Mouse (Mus musculus): ENCODE data around the gene Mbtd1. TPM values are rescaled to one million over a fixed set of nuclear protein-coding genes. Genes with fewer than 3 reads are reported as not detected.

Mbtd1 gene
- polyA plus RNA-seq (2012; rRNA removed), result 18.3 and 19.3 TPM in 2 replicates

DNA sequence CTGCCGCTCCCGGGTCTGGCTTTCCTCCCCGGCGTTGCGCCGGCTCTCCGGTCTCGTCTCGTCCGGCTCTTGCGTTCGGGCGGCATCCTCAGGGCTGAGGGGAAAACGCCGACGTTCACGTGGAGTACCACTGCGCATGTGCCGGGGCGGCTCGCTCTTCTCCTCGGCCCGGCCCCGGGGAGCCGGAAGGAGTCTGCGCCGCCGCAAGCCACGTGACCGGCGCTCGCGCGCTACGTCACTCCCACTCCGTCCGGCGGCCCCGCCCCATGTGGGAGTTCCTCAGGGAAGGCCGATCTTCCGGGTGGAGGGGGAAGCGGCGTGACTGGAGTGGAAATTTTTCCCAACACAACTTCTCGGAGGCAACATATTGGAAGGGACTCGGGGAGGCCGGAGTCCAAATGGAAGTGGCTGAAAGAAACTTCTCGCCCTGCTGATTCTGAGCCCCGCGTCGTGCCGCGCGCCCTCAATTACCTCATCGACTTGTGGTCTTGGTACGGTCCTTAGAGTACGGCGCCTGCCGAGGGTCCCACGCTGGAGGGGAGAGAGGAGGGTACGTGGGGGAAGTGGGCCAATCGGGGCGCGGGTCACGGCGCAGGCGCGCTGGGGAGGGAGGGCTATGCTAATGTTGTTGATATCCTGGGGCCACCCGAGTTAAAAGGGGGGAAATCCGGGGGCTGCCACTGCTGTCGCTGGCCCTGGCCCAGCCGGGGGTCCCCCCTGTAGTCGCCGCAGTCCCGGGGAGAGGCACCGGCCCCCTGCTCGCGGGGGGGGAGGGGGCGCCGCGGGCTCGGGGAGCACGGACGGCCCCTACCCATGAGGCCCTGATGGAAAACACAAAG is at the start of gene Mbtd1, which contains the start of gene Utp18:
Gene Mbtd1 (plus strand): TSS at position 281 of the 839 bp plus-strand sequence.
Gene Utp18 (minus strand): TSS at position 195 of the 839 bp plus-strand sequence.
- peak within 1 kb of the TSS; percentile 98 for H3K27ac ChIP-seq (ENCODE audit: insufficient read depth, low read length)
- peaks cover 9% of the 10 kb centered on the region for H3K4me1 ChIP-seq (ENCODE audit: control insufficient read depth, insufficient read depth, low read length)
- no peak for TF ChIP-seq CTCF (IDR thresholded peaks at IDR 0.05; ENCODE audit: extremely low read depth, insufficient read depth, low read length)
- TF ChIP-seq POLR2A (IDR thresholded peaks at IDR 0.05; ENCODE audit: extremely low read depth, insufficient read depth, low read length), result peak; percentile 46; the same call in 1 of the 2 replicates
- H3K4me3 ChIP-seq (ENCODE audit: insufficient read depth, low read length), result peak within 1 kb of the TSS; percentile 89

DNA sequence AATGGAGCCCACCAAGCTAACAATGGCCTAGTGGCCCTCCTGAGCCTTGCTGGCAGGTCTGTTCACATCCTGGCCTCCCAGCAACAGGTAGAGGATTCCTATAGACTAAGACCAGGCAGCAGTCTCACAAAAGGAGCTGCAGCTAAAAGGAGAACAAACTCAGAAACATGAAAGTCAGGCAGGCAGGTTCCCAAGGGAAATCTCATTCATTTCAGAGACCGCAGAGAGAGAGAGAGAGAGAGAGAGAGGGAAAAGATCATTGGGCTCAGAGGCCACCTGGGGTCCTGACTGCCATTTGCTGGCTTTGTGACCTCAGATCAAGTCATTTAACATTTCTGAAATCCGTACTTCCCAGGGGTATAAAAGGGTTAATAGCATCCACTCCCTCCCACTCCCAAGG is 38.3 kb upstream of the Mbtd1 start:
- TF ChIP-seq CTCF (IDR thresholded peaks at IDR 0.05; ENCODE audit: extremely low read depth, insufficient read depth, low read length) (no peak), POLR2A (IDR thresholded peaks at IDR 0.05; ENCODE audit: extremely low read depth, insufficient read depth, low read length) (no peak)
- no peak overlapping the region for H3K27ac ChIP-seq (ENCODE audit: insufficient read depth, low read length)
- H3K4me1 ChIP-seq (ENCODE audit: control insufficient read depth, insufficient read depth, low read length), result peaks cover 1% of the 10 kb centered on the region; the same call in 1 of the 2 replicates
- H3K4me3 ChIP-seq (ENCODE audit: insufficient read depth, low read length), result no peak overlapping the region

DNA sequence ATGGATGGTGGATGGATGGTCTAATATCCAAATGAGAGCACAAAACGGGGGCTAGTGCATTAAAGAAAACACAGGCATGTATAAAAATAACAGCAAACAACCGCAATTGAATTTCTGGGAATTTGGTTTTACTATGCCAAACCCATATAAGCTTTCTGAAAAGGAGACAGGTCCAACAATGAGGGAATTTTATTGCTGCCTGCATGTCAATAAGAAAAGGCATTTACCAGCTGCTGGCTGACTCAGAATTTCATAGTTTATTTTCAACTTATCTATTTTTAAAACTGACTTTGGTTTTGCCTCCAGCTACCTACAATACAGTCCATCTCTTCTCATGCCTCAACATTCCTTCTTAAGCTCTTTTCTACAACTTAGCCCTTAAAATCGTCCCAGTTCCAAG is 33.1 kb upstream of the Mbtd1 start:
- Histone ChIP-seq H3K4me3 (ENCODE audit: insufficient read depth, low read length) (no peak overlapping the region), H3K4me1 (ENCODE audit: control insufficient read depth, insufficient read depth, low read length) (peaks cover 1% of the 10 kb centered on the region), H3K27ac (ENCODE audit: insufficient read depth, low read length) (no peak overlapping the region)
- no peak for TF ChIP-seq CTCF (IDR thresholded peaks at IDR 0.05; ENCODE audit: extremely low read depth, insufficient read depth, low read length)
- TF ChIP-seq POLR2A (IDR thresholded peaks at IDR 0.05; ENCODE audit: extremely low read depth, insufficient read depth, low read length), result no peak

DNA sequence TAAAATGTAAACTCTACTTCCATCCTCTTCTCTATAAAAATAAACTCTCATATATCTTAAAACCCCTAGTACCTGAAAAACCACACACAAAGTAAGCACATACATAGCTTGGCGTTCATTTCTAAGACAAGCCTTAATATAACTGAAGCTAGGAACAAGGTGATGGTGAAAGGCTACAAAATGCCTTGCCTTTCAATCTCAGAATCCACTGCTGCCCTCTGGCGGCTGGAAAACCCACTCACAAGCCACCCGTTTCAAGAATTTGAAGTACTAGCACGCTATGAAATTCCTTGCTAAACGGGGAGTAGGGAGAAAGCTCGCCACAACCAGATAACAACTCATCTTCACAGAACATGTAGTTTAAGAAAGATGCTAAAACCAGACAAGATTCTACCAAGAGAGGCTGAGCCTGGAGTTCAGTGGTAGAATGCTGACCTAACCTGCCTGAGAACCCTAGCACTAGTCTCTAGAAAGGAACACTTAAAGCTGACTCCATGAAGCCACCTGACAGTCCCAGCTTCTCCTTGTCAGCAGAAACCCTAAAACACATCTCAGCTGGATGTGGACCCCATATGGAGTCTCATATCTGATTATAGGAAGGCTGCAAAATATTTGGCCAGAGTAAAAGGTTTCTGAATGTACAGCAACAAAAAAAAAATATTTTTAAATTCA is 29.2 kb upstream of the Mbtd1 start:
- H3K27ac ChIP-seq (ENCODE audit: insufficient read depth, low read length), result no peak overlapping the region
- peak; percentile 83 for TF ChIP-seq CTCF (IDR thresholded peaks at IDR 0.05; ENCODE audit: extremely low read depth, insufficient read depth, low read length)
- TF ChIP-seq POLR2A (IDR thresholded peaks at IDR 0.05; ENCODE audit: extremely low read depth, insufficient read depth, low read length), result no peak
- no peak overlapping the region for H3K4me3 ChIP-seq (ENCODE audit: insufficient read depth, low read length)
- peaks cover 1% of the 10 kb centered on the region for H3K4me1 ChIP-seq (ENCODE audit: control insufficient read depth, insufficient read depth, low read length)

DNA sequence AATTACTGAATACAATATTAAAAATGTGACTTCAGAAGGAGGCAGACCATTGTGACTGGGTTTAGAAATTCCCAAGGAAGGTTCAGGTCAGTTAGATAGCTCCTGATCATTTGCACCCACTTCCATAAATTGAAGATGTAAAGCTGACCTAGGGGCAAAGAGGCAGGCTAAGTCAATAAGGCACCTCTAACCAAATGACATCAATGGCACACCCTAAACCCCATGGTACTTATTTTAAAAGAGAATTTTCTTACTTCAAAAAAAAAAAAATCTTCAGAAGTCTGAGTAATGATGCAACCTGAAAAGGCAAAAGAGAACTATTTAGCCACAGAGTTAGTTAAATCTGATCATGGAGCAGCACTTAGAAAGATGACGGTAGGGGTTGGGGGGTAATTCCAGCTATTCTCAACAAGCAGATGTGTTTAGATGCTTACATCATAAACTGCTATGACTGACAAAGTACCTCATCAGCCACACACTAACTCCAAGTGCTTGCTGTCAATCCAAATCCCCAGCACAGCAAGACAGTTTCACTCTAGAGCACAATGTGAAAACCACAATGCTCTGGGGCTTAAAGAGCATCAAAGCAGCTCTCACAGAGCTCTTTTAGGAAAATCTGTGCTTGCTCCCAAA is 25.0 kb upstream of the Mbtd1 start:
- TF ChIP-seq CTCF (IDR thresholded peaks at IDR 0.05; ENCODE audit: extremely low read depth, insufficient read depth, low read length) (no peak), POLR2A (IDR thresholded peaks at IDR 0.05; ENCODE audit: extremely low read depth, insufficient read depth, low read length) (no peak)
- H3K4me3 ChIP-seq (ENCODE audit: insufficient read depth, low read length), result no peak overlapping the region
- no peak overlapping the region for H3K27ac ChIP-seq (ENCODE audit: insufficient read depth, low read length)
- H3K4me1 ChIP-seq (ENCODE audit: control insufficient read depth, insufficient read depth, low read length), result no peaks in the 10 kb centered on the region

DNA sequence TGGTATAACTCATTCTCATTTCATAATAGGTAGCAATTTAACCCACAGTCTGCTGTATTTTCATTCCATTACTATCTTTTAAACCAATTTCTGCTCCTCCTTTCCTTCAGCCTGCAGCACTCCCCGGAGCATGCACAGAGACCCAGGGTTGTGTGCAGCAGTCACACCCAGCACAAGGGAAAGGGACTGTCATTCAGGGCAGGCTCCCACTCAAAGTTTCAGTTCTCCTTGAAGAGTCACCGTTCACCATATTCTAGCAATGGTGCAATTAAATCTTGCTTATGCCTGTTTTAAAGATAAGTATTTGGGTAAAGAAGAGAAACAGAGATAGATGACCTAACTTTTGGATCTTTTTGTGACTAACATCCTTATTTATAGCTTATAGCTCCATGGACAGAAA is 24.5 kb upstream of the Mbtd1 start:
- TF ChIP-seq CTCF (IDR thresholded peaks at IDR 0.05; ENCODE audit: extremely low read depth, insufficient read depth, low read length), result no peak
- TF ChIP-seq POLR2A (IDR thresholded peaks at IDR 0.05; ENCODE audit: extremely low read depth, insufficient read depth, low read length), result no peak
- H3K4me3 ChIP-seq (ENCODE audit: insufficient read depth, low read length), result no peak overlapping the region
- no peak overlapping the region for H3K27ac ChIP-seq (ENCODE audit: insufficient read depth, low read length)
- H3K4me1 ChIP-seq (ENCODE audit: control insufficient read depth, insufficient read depth, low read length), result no peaks in the 10 kb centered on the region

DNA sequence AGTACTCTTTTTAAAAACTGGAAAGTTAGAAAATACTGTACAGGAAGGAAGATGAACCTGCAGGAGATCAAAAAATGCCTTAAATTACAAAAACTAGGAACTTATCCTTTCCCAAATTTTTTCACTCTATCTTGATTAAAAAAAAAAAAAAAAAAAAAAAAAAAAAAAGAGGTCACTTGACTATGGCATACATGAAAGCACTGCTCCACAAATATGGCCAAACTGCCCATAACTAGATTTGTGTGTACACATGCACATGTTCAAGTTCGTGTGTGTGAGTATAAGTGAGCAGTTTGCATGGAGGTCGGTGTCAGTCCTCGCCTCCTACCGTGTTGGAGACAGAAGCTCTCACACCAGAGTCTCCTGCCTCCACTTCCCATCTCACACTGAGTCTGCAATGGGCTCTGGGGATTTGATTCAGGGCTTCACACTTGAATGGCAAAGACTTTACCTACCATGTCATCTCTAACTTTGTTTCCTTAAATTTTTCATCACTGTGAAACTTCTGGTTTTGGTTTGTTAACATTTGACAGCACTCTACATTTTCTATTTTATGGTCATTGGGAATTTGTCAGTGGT is 23.5 kb upstream of the Mbtd1 start:
- H3K4me1 ChIP-seq (ENCODE audit: control insufficient read depth, insufficient read depth, low read length), result no peaks in the 10 kb centered on the region
- TF ChIP-seq CTCF (IDR thresholded peaks at IDR 0.05; ENCODE audit: extremely low read depth, insufficient read depth, low read length) (no peak), POLR2A (IDR thresholded peaks at IDR 0.05; ENCODE audit: extremely low read depth, insufficient read depth, low read length) (no peak)
- no peak overlapping the region for H3K4me3 ChIP-seq (ENCODE audit: insufficient read depth, low read length)
- H3K27ac ChIP-seq (ENCODE audit: insufficient read depth, low read length), result no peak overlapping the region

DNA sequence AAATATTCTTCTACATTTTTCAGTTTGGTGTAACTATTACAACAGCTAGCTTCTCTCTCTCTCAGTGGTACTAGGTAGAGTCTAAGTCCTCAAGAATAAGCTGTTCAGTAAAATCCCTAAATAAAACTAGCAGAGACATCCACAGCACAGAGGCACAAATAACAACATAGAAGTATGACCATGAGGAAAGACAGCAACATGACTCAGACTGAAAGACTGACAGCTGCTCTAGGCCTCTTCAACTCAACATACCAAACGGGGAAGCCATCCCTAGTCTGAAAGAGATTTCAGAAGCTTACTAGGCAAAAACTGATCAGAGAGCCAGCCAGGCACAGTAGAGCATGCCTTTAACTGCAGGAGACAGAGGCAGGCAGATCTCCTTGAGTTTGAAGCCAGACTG is 23.0 kb upstream of the Mbtd1 start:
- H3K27ac ChIP-seq (ENCODE audit: insufficient read depth, low read length), result no peak overlapping the region
- no peaks in the 10 kb centered on the region for H3K4me1 ChIP-seq (ENCODE audit: control insufficient read depth, insufficient read depth, low read length)
- H3K4me3 ChIP-seq (ENCODE audit: insufficient read depth, low read length), result no peak overlapping the region
- no peak for TF ChIP-seq POLR2A (IDR thresholded peaks at IDR 0.05; ENCODE audit: extremely low read depth, insufficient read depth, low read length)
- TF ChIP-seq CTCF (IDR thresholded peaks at IDR 0.05; ENCODE audit: extremely low read depth, insufficient read depth, low read length), result no peak

DNA sequence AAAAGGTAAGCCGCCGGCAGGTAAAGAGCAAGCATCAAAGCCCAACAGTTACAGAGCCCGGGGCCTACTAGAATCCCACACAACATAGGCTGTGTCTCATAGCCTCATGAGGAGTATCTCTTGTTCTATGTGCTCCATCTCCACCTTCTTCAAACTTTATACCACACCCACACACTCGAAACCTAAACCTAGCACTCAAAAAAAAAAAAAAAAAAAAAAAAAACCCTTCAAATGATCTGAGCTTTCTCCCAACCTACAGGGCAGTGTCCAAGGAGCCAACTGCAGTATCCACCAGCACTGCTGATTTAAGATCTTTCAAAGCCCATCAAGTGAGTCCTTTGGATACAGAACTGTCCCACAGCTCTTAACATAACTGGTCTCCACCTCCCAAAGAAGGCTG is 1.6 kb upstream of the Mbtd1 start:
- H3K4me1 ChIP-seq (ENCODE audit: control insufficient read depth, insufficient read depth, low read length), result peaks cover 9% of the 10 kb centered on the region
- H3K4me3 ChIP-seq (ENCODE audit: insufficient read depth, low read length), result peak overlapping the region; percentile 89
- TF ChIP-seq CTCF (IDR thresholded peaks at IDR 0.05; ENCODE audit: extremely low read depth, insufficient read depth, low read length), result no peak
- TF ChIP-seq POLR2A (IDR thresholded peaks at IDR 0.05; ENCODE audit: extremely low read depth, insufficient read depth, low read length), result no peak
- no peak overlapping the region for H3K27ac ChIP-seq (ENCODE audit: insufficient read depth, low read length)

Data from cortical plate, adult 2 months (tissue).